Mouse (Mus musculus) left cerebral cortex, postnatal 4 days (tissue): ENCODE data around the gene Olfr342. TPM values are rescaled to one million over a fixed set of nuclear protein-coding genes. Genes with fewer than 3 reads are reported as not detected.

ENCODE experiments used
- DNase-seq: peaks from one replicate; pipeline ENCODE4 v3.0.0-alpha.2; 2022
- intact Hi-C: fragments of 180-260 bp; cut with DNase I; formaldehyde crosslinking; loops from one replicate; pipeline ENCODE4 v1.15.1; 2025
- total RNA-seq, 2 experiments: library from RNA; stranded (reverse); gene quantifications; 2 replicates each; pipeline ENCODE4 v1.2.3; 2021

Gene Olfr342
- not detected for total RNA-seq

- intact Hi-C loops: no loop called here
- DNase-seq: no peak
Observed at GRCm38 (mm10) chr2:36524698-36525097, at the start of gene Olfr342. Gene Olfr342, plus strand, starts transcription at chr2:36524998.

- intact Hi-C loops: no loop called here
Observed at GRCm38 (mm10) chr2:36482368-36482767, 42.4 kb upstream of the Olfr342 start, which contains the start of gene Olfr341. Gene Olfr341, minus strand, starts transcription at chr2:36482468.

GRCm38 (mm10) chr2:36565156-36565555, 40.4 kb downstream of the Olfr342 start:
- no peak for DNase-seq
- intact Hi-C loops: no loop called here

More at GRCm38 (mm10) chr2:36482368-36482767, 42.4 kb upstream of the Olfr342 start, which contains the start of gene Olfr341:
- no peak for DNase-seq

- intact Hi-C loops: no loop called here
Observed at GRCm38 (mm10) chr2:36566362-36566761, 41.6 kb downstream of the Olfr342 start, which contains the start of gene Olfr344. Gene Olfr344, plus strand, starts transcription at chr2:36566662.

GRCm38 (mm10) chr2:36567022-36567421, 42.2 kb downstream of the Olfr342 start:
- DNase-seq: no peak
- intact Hi-C loops: no loop called here

More at GRCm38 (mm10) chr2:36566362-36566761, 41.6 kb downstream of the Olfr342 start, which contains the start of gene Olfr344:
- no peak for DNase-seq

GRCm38 (mm10) chr2:36567845-36568244, 43.0 kb downstream of the Olfr342 start:
- no peak for DNase-seq
- intact Hi-C loops: no loop called here

Other genes starting within 250 kb of the Olfr342 start
- not detected for gene Olfr338, start 151.5 kb upstream of the Olfr342 start, total RNA-seq
- not detected for gene Olfr339, start 106.1 kb upstream of the Olfr342 start, total RNA-seq
- not detected for gene Olfr340, start 72.4 kb upstream of the Olfr342 start, total RNA-seq
- not detected for gene Olfr341, start 42.5 kb upstream of the Olfr342 start, total RNA-seq
- not detected for gene Olfr344, start 41.7 kb downstream of the Olfr342 start, total RNA-seq
- gene Olfr345, start 115.0 kb downstream of the Olfr342 start, total RNA-seq: not detected
- not detected for gene Olfr346, start 160.8 kb downstream of the Olfr342 start, total RNA-seq
- gene Olfr347, start 206.9 kb downstream of the Olfr342 start, total RNA-seq: not detected